Mouse (Mus musculus) stomach, postnatal 0 days (tissue): Measurements from ENCODE around the gene Stt3b.

ENCODE experiments used
- CTCF ChIP-seq: IDR thresholded peaks from 2 replicates; pipeline ENCODE4 v1.5.1; 2016; ENCODE audit warnings: antibody characterized with exemption, low read depth, mild to moderate bottlenecking, moderate library complexity
- EP300 ChIP-seq: optimal IDR thresholded peaks from 2 replicates; pipeline ENCODE3; 2016; ENCODE audit warnings: antibody characterized with exemption

GRCm38 (mm10) chr9:115355972-115356371 is 45.8 kb upstream of the Stt3b start:
- TF ChIP-seq EP300: no peak
- TF ChIP-seq CTCF: no peak
